In the genomic region with DNA sequence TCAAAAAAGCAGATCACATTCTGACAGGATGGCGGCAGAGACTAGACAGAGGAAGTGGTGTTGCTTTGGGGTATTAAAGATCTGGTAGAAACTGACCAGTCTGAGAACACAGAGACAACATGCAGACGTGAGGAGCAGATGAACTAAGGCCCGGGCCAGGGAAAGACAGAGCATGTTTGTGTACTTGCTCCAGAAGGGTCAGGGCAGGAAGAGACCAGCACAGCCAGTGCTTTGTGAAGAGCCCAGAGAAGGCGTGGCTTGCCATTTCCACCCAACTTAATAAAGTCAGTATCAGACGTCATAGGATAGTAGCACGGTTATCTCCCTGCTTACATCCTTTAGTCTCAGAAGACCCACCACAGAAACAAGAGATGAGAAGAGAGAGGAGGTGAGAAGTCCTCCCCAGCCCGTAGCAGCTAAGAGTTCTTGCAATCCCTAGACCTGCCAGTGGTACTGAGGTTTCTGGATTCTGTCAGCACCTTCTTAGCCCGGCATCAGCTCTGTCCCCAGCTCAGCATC, we compare ENCODE assay signal across 11 mouse cellular contexts.
DNase-seq lines count a peak whose midpoint lies in the region; ATAC-seq and TF ChIP-seq lines count a peak whose summit lies in the region.
"Had no signal": no experiment of that assay in that cellular context is flagged by ENCODE, and none has a peak within 500 bp of the region (broad histone marks: within the 10 kb centered on the region; RNA-seq: fewer than 3 reads in every experiment).

No protein-coding gene starts in this region.

- no peak overlapping the region for H3K9ac ChIP-seq in midbrain, embryonic 15.5 days

- ATAC-seq in common myeloid progenitor, adult 5-6 weeks (replicated peaks; ENCODE audit: low read depth, poor library complexity, severe bottlenecking), result peak; percentile 58
- no peak for ATAC-seq in midbrain, embryonic 15.5 days (replicated peaks)
- ATAC-seq: forebrain, embryonic 16.5 days had no signal

- H3K4me1 ChIP-seq in midbrain, embryonic 15.5 days, result peaks cover 22% of the 10 kb centered on the region

- TF ChIP-seq CTCF in left cerebral cortex, adult 2 months (IDR thresholded peaks at IDR 0.05), result no peak

- no peaks in the 10 kb centered on the region for H3K27me3 ChIP-seq in midbrain, embryonic 15.5 days (replicated peaks)

- 67% methylated on average over 8 of the region's 8 CpGs for WGBS in midbrain, embryonic 15.5 days

- no peaks in the 10 kb centered on the region for H3K9me3 ChIP-seq in midbrain, embryonic 15.5 days

- H3K4me2 ChIP-seq in midbrain, embryonic 15.5 days, result no peak overlapping the region

- intact Hi-C loops in left cerebral cortex, postnatal 25 days (cut with DNase I), result no loop called here
- intact Hi-C loops in left cerebral cortex, adult 2 months (cut with DNase I), result no loop called here

- no peak overlapping the region for H3K4me3 ChIP-seq in left cerebral cortex, adult 2 months
- no peak overlapping the region for H3K4me3 ChIP-seq in midbrain, embryonic 15.5 days

- DNase-seq in gastrocnemius, postnatal 25 days, result peak; percentile 12
- DNase-seq in gastrocnemius, adult 8-10 months (ENCODE audit: low spot score in 2 of 2), result no peak
- DNase-seq in left cerebral cortex, postnatal 25 days (ENCODE audit: low spot score in 2 of 2), result peak; percentile 14 to 32
- DNase-seq in left cerebral cortex, adult 2 months (ENCODE audit: extremely low spot score in 1 of 2, low spot score in 2 of 2), result no peak
- peak; percentile 37 for DNase-seq in lung, postnatal 36 days
- no peak for DNase-seq in urinary bladder, adult 18-20 months (ENCODE audit: low spot score in 2 of 2)
- DNase-seq: spleen, adult 18-20 months had no signal

- H3K36me3 ChIP-seq in midbrain, embryonic 15.5 days (replicated peaks), result 0 out of 2 replicates have a peak, but pooled peaks cover 3% of the 10 kb centered on the region
- H3K36me3 ChIP-seq: G1E had no signal

- no peak overlapping the region for H3K27ac ChIP-seq in left cerebral cortex, adult 2 months
- no peak overlapping the region for H3K27ac ChIP-seq in midbrain, embryonic 15.5 days

Comparison
In these comparisons a context has a peak if more than half of its experiments do, and no peak if none do; other contexts are left out.
1. DNase-seq: peak in gastrocnemius, postnatal 25 days (single experiment), left cerebral cortex, postnatal 25 days (2 of 2) and lung, postnatal 36 days (single experiment); none in gastrocnemius, adult 8-10 months (0 of 2), left cerebral cortex, adult 2 months (0 of 2) and urinary bladder, adult 18-20 months (0 of 2).